Mouse (Mus musculus): Measurements from ENCODE around the gene Dnaic2.

GRCm38 (mm10) chr11:114786326-114786725 lies 59.1 kb downstream of the Dnaic2 start:
- TF ChIP-seq POLR2A (IDR thresholded peaks at IDR 0.05; ENCODE audit: borderline replicate concordance, insufficient read depth, low read length) (no peak), CTCF (IDR thresholded peaks at IDR 0.05; ENCODE audit: borderline replicate concordance, insufficient read depth, low read depth, low read length) (no peak)

Data from cerebellum, adult 2 months (tissue).